Mouse (Mus musculus) regulatory T cell (primary cell): ENCODE measurements at regions not wholly inside any gene's neighbourhood (a gene's known extent, or its start where the extent isn't known, plus 50 kb on each side); places are given as distances from the start of the nearest gene placed in this dataset.

Experiments used
- in situ Hi-C: fragments of 300-600 bp; cut with MboI, MseI; formaldehyde crosslinking; loops from one replicate; pipeline ENCODE4 v1.15.1; 2025; ENCODE audit warnings: high pct_unique_total_duplicates

- in situ Hi-C loops, result no loop called here
Measured at GRCm38 (mm10) chr1:76644895-76645294, 870.0 kb downstream of the Epha4 start.

- in situ Hi-C loops, result no loop called here
Measured at GRCm38 (mm10) chr1:76654826-76655225, 860.1 kb downstream of the Epha4 start.

- in situ Hi-C loops, result no loop called here
Measured at GRCm38 (mm10) chr1:76658228-76658627, 856.7 kb downstream of the Epha4 start.

GRCm38 (mm10) chr1:76660146-76660545 lies 854.7 kb downstream of the Epha4 start:
- in situ Hi-C loops, result no loop called here

GRCm38 (mm10) chr1:76664381-76664780 lies 850.5 kb downstream of the Epha4 start:
- in situ Hi-C loops, result no loop called here

- in situ Hi-C loops, result no loop called here
Measured at GRCm38 (mm10) chr1:76676836-76677235, 838.1 kb downstream of the Epha4 start.

GRCm38 (mm10) chr1:76705556-76705955 lies 809.3 kb downstream of the Epha4 start:
- in situ Hi-C loops, result no loop called here

GRCm38 (mm10) chr1:76717639-76718292 lies 797.1 kb downstream of the Epha4 start:
- in situ Hi-C loops, result no loop called here

- in situ Hi-C loops, result no loop called here
Measured at GRCm38 (mm10) chr1:76724453-76724852, 790.4 kb downstream of the Epha4 start.

GRCm38 (mm10) chr1:76737003-76737402 lies 777.9 kb downstream of the Epha4 start:
- in situ Hi-C loops, result no loop called here

GRCm38 (mm10) chr1:76737663-76738062 lies 777.2 kb downstream of the Epha4 start:
- in situ Hi-C loops, result no loop called here

- in situ Hi-C loops, result no loop called here
Measured at GRCm38 (mm10) chr1:76772694-76773093, 742.2 kb downstream of the Epha4 start.

- in situ Hi-C loops, result no loop called here
Measured at GRCm38 (mm10) chr1:76786871-76787270, 728.0 kb downstream of the Epha4 start.

- in situ Hi-C loops, result no loop called here
Measured at GRCm38 (mm10) chr1:76793438-76793837, 721.5 kb downstream of the Epha4 start.

GRCm38 (mm10) chr1:76819906-76820305 lies 695.0 kb downstream of the Epha4 start:
- in situ Hi-C loops, result no loop called here

- in situ Hi-C loops, result no loop called here
Measured at GRCm38 (mm10) chr1:76821610-76822009, 693.3 kb downstream of the Epha4 start.

GRCm38 (mm10) chr1:76829690-76830089 lies 685.2 kb downstream of the Epha4 start:
- in situ Hi-C loops, result no loop called here

GRCm38 (mm10) chr1:76832311-76832710 lies 682.6 kb downstream of the Epha4 start:
- in situ Hi-C loops, result no loop called here

GRCm38 (mm10) chr1:76835028-76835683 lies 679.7 kb downstream of the Epha4 start:
- in situ Hi-C loops, result no loop called here

GRCm38 (mm10) chr1:76849346-76849745 lies 665.5 kb downstream of the Epha4 start:
- in situ Hi-C loops, result no loop called here

GRCm38 (mm10) chr1:76866304-76866968 lies 648.5 kb downstream of the Epha4 start:
- in situ Hi-C loops, result no loop called here

GRCm38 (mm10) chr1:76873207-76873606 lies 641.7 kb downstream of the Epha4 start:
- in situ Hi-C loops, result no loop called here
